Mouse (Mus musculus) neutrophil, adult 5-6 weeks (primary cell): ENCODE data around the gene Fgfr2. TPM values are rescaled to one million over a fixed set of nuclear protein-coding genes. Genes with fewer than 3 reads are reported as not detected.
"Not testable (repeated sequence)": the region's sequence is repeated elsewhere in the genome, so short reads cannot be mapped to it uniquely, and the experiment has no call there.

Experiments used
- ATAC-seq: fragments of 151-379, 151-347 bp; 2 replicates; pipeline ENCODE4 v1.8.0; 2017; ENCODE audit warnings: mild to moderate bottlenecking, moderate TSS enrichment; ENCODE audit not compliant: insufficient number of reproducible peaks, poor library complexity, low FRiP score, severe bottlenecking; ENCODE audit errors: extremely low read depth
- total RNA-seq: library from RNA; stranded (forward); fragments of 200-1000 nt; gene quantifications from 2 replicates; pipeline ENCODE4 v1.2.3, GENCODE M21; 2017

Fgfr2 gene
- total RNA-seq, 1 experiment from 2014 or later: not detected

DNA sequence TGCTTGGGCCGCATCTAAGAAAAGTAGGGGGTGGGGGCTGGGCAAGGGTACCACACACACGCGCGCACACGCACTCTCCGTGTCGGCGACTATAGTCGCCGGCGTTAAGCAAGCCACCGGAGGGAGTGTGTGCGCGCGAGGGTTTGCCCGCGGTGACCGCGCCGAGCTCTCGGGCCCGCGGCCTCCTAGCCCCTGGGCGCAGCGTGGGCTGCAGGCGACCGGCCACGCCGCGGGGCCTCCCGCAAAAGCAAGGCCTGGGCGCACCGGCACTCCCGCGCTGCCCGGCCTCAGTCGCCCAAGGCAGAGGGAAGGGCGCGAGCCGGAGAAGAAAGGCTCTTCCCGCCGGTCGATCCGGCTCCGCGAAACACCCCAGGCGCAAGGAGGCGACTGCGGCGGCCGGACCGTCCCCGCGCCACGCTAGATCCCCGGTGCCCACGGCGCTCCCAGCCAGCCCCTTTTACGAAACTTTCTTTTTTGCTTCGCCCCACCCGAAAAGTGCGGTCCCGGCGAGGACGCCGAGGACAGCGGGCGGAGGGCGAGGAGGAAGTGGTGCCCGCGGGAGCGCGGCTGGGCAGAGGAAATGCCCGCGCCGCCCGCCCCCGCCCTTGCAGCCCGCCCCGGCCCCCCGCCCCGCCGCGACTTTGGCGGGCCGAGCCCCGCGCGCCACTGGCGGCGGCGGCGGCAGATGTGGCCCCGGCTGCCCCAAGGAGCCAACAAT is 1.3 kb downstream of the Fgfr2 start:
- no peak; the same call in 1 of the 2 replicates for ATAC-seq

DNA sequence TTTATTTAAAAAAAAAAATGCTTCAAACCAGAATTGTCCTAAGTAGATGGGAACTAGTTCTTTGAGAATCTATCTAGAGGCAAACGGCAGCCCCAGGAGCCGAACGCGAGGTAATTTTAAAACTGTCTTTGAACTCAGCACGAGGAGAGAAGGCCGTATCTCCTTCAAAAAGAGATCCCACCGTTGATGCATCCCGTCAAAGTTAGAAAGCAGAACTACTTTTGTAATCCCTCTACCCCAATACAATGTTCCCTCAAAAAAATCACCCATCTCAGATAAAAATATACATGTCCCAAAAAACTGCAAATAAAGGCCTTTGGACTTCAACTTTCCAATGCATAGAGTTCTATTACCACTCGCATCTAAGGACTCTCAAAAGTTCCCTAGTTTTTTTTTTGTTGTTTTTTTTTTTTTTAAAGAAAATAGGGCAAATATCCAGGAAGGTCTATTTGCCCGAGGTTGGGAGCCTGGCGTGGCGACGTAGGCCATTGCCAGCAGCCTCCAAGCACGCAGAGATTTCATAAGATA is 2.0 kb downstream of the Fgfr2 start:
- no peak for ATAC-seq

DNA sequence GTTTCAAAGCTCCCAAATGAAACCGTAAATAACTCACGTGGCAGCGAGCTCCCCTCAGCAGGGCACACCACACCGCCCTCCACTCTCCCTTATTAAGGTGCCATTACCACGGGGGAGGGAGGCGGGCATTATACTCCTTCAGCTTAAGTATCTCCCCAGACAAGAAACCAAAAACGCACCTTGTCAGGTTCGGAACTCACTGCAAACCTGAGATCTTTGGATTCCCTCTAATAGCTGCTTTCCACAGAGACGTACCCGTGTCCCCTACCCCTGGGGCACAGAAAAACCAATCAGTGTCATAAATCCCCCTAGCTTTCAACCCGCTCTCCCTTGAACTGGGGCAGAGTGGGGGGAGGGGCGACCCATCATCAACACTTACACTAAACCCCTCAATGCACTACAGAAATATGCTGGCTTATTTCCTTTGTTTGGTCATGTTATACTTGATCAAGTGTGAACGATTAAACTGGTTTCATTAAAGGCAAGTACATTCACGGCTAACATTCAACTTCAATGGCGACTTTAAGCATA is 2.9 kb downstream of the Fgfr2 start:
- ATAC-seq: no peak

DNA sequence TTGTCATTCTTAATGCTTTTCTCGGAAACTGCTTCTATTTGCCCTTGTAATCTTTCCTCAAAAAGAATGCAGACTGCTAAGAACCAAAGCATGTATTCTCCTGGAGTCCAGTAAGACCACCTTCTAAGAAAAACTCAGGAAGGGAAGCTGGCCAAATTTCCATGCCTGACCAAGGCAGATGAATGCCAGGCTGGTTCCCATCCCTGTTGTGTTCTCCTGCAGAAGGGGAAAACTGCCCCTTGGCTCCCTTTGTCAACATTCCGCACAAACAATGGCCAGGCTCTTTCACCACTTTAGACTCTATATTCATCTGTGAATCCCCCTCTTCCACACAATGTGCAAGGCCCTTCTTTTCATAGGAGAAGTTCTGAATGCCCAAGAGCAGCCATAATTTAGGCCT is 5.3 kb downstream of the Fgfr2 start:
- ATAC-seq: no peak

DNA sequence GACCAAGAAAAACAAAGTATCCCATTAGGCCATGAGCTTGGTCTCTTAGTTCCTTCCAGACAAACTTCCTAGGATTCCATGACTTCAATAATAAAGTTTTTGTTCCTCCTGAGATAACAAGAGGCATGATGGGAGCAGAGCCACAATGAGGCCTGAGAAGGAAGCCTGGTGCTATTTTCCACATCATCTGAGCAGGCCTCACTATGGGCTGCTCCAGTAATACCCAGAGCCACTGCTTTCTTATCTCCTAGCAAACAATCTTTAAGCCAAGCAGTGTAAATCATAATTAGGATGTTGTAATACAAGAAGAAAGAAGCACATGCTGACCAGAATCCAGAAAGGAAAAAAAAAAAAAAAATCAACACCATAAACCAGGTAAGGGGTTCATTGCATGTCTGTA is 6.6 kb downstream of the Fgfr2 start:
- ATAC-seq: no peak

DNA sequence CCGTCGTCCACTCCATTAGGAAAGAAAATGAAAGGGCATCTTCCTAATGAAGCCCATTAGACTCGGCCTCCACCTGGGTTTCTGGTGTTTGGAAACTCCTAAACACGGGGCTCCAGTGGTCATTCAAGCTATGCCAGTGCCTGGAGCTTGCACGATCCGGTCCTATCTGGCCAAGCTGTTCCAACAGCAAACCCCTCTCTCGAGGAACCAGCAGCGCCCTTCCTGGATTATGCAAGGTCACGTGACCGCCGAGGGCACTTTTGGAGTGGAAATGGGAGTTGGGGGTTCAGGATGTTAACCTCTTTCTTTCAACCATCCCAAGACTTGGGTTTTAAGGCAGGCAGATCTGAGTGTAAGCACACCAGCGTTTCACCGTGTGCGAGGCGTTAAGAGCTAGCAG is 7.3 kb downstream of the Fgfr2 start:
- no peak for ATAC-seq

DNA sequence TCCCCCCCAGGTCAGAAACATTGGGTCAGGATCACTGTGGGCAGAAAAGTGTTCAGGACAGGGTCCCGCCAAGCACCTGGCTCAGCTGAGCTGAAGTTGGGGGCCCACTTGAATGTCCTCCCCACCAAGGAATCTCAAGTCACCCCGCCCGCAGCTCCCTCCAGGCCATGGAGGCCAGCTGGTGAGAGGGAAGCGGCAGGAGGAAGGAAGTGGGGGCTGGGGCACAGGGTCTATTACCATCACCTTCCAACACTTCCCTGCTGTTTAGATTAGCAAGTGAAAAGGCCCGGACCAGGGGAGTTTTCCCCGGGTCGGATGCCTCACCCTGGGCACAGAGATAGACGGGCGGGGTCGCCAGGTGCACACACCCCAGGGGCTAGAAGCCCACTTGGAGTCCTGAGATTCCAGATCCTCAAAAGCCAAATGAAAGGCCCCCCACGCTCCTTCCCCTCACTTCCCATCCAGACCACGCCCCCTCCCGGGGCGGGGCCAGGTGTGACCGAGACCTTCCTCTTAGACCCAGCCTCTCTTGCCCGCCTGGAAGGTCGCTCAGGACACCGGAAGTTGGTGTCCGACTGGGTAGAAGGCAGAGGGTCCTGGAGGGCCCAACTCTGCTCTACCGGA is 8.2 kb downstream of the Fgfr2 start:
- ATAC-seq: peak; percentile 36; the same call in 1 of the 2 replicates

DNA sequence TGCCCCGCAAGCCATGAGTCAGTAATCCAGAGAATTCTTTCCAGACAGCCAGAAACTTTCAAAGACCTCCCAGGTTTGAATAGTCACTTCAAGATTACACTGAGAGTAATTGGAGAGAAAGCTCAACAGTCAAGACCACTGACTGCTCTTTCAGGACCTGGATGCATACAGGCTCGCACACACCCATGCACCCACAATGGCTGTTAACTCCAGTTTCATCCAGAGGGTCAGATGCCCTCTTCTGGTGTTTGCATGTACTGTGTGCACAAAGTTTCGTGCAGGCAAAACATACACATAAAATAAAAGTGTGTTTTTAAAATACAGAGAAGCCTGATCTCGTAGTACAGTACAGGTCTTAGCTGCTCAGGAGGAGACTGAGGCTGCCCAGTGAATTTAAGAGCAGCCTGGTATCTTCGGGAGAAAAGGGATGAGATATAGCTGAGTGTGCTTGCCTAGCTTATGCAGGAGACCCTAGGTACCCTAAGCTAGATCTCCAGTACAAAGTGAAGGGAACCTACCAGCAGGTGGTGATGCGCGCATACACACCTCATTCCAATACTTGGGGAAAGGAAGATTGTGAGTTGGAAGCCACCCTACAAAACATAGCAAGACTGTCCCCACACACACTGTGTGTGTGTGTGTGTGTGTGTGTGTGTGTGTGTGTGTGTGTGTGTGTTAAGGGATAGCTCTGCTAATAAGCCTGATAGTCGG is 9.8 kb downstream of the Fgfr2 start:
- no peak for ATAC-seq

DNA sequence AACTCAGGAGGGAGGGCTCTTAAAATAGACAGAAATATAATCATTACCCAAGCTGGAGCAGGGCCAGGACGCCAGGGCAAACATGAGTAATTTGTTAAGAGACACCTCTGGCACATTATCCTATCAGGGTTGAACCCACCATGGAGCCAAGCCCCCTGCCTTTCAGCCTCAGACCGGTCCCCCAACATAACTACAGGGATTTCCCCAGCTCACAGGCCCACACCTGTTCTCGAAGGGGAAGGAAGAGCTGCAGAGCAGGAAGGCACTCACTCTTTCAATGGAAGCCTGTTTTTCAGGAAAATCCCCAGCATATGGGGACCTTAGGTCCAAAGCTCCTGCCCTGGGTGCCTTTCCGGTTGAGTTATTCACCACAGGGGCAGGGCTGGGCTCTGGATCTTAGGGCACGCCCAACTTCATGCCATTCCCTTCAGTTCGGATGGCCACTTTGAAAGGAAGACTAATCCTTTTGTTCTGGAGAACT is 10.8 kb downstream of the Fgfr2 start:
- ATAC-seq: no peak

DNA sequence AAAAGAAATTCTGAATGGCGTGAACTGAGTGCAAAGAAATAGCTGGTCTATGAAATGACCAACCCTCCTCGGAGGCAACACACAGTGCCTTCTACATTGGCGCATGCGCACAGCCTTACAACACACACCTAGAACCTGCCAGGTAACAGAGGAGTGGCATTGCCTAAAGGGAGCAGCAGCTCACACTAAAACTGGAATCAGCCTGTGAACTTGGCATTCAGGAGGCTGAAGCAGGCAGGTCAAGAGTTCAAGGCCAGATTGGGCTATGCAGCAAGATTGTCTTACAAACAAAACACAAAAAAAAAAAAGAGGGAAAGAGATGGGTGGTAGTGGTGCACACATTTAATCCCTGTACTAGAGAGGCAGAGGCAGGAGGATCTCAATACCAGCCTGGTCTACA is 13.7 kb downstream of the Fgfr2 start:
- no peak for ATAC-seq

DNA sequence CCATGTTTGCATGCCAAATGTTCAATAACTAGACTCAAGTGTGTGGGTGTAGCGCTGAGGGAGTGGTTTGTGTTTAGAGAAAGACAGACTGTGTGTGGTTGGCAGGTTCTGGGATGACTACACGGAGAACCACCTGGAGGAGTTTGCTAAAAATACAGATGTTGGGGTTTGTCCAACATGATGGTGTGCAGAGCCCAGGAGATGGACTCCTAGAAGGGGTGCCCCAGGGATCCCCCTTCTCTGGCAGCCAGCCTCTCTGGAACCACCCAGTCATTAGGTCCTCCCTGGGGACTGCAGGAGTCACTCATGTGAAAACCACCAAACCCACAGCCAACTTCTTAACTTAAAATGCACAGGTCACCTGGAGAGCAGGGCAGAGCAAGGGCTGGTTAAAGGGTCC is 14.5 kb downstream of the Fgfr2 start:
- ATAC-seq: no peak

DNA sequence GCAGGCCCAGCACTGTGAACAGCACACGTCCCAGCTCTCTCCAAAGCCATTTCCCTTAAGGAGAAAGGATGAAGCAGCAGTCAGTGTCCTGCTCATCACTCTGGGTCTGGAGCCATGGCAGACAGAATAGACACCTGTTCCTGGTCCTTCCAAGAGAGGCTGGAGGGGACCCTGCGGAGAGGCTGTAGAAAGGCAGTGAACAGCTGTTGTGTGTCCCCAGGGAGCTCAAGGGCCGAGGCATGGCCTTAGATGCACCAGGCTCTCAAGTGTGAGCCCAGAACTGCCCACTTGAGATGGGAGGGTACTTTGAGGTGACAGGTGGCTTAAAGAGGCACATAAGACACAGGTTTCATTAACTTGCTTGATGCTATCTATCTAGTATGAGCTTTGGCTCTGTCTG is 20.6 kb downstream of the Fgfr2 start:
- ATAC-seq: no peak

DNA sequence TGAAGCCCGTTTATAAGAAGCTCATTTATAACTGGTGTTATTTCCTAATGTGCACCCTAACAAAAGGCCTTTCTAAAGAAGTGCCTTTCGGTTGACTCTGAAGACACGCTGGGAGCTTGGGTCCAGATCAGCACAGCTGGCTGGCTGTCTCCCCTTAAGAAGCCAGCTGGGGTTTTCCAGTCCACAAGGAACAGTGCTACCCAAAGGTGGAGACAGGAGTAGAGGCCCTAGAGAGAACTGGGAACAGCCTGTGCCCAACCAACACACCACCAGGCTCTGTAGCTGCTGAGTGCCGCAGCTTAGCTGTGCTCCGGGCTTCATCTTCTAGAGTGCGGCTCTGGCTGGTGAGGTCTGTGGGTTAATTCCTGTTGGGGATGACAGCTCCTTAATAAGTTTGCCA is 22.1 kb downstream of the Fgfr2 start:
- ATAC-seq: no peak

DNA sequence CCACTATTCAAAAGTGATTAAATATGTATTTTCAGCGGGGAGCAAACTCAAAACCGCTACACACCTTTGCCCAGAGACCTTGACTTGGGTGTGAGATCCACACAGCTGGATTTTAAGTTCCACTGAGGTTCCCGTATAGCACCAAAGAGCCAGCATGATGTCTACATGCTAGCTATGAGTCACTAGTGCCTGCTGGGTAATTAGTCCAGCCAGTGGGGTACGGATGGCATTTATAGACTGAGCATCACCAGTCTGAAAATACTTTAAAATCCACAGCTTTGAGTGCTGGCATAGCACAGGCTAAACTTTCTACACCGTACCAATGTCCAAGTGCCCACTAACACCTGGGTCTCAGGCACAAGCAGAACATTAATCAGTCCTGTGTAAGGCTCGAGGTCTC is 23.0 kb downstream of the Fgfr2 start:
- ATAC-seq: no peak

DNA sequence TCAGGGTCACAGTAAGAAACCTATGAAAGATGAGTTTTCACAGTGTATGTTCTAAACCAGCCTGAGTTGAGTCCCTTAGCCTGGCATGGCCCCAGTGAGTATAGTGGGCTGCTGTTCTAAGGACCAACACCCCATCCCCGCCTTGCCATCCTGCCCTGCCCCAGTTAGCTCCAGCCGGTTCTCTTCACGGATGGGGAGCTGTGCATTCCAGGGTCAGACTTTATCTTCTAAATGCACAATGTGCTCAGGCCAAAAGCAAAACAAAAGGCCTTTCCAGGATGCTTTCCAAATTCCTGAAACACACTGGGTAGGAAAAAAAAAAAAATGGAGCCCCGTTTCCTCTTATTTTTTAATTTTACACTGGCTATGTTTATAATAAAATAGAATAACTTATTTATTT is 23.9 kb downstream of the Fgfr2 start:
- no peak for ATAC-seq

DNA sequence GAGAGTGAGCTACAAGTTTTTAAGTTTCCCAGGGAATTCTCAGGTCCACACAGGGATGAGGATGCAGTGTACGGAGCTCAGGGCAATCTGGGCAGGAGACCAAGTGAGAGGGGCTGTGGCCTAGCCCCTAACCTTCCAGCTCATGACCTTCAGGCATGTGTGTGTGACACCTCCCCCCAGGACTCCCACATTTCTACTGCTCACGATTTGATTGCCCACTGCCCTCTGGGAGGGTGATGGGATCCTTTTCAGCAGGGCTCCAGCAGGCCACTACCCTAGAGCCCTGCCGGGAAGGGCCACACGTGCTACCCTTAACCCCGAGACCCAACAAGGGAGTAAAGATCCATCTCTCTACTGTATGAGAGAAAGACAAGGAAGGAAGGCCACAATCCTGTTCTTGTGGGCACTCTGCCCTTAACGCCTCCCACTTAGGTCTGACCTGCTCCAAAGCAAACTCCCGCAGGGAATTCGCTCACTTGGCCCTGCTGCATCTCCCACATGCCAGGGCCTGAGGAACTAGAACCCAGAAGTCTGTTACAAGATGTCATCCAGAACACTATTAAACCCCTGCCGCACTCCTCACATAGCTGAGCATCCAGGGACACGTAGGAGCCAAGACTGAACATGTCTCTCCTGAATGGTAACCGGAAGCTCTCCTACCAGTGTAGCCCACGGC is 24.9 kb downstream of the Fgfr2 start:
- ATAC-seq: no peak

DNA sequence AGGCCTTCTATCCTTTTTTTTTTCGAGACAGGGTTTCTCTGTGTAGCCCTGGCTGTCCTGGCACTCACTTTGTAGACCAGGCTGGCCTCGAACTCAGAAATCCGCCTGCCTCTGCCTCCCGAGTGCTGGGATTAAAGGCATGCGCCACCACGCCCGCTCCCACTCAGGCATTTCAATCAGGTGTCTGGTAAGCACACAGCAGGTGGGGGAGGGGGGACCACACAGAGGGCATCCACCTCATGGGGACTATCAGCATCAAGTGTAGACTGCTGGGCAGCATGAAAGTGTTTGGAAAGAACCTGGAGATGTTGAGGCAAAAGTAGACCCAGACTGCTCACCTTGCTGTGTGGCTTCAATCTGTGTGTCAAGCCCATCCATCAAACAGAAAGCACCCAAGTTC is 27.5 kb downstream of the Fgfr2 start:
- not testable (repeated sequence) for ATAC-seq

DNA sequence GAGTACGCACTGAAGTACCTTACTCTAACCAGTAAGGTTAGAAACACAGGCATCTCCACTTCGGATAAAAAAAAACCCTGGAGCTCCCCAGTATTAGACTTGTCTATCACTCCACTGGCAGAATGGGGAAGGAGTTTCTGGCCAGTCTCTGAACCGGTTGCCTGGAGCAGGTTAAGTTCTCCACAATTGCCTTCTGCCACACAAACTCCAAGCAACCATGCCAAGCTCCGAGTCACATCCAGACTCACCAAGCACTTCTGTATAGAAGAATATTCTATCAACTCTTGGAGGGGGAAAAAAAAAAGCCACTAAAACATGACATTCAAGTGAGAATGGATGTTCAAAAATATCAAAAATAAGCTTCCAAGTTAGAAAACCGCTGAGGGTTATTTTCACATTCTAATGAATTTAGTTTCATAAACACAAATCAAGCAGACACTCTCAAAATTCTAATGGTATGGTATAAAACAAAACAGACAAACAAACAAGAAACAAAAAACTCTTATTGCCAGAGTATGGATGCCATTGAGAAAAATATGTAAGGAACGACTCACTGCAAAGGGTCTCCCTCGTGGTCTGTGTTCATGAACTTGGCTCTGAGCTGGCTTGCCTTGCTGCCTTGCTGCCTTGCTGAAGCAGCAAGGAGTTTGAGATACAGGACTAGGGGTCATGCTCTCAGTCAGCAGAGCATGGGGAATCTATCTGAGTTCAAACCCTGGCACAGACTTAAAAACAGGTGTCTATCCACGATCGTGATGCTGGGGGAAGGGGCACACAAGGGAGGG is 28.2 kb downstream of the Fgfr2 start:
- ATAC-seq: no peak
